Mouse (Mus musculus) common myeloid progenitor, adult 5-6 weeks (primary cell): ENCODE measurements around the gene Ear10. TPM values are rescaled to one million over a fixed set of nuclear protein-coding genes. Genes with fewer than 3 reads are reported as not detected.
"Not testable (repeated sequence)": the region's sequence is repeated elsewhere in the genome, so short reads cannot be mapped to it uniquely, and the experiment has no call there.

ENCODE experiments used
- ATAC-seq: replicated peaks from 2 replicates; pipeline ENCODE4 v1.8.0; 2016; ENCODE audit warnings: low read depth, mild to moderate bottlenecking, moderate TSS enrichment, inconsistent platforms; ENCODE audit not compliant: poor library complexity, severe bottlenecking
- total RNA-seq: library from RNA; stranded (forward); fragments of 200-1000, 187-1606 nt; gene quantifications from 2 replicates; pipeline ENCODE4 v1.2.3, GENCODE M21; 2017

Gene Ear10
- not detected in 2 replicates for total RNA-seq

GRCm38 (mm10) chr14:43923459-43923858 lies at the start of gene Ear10:
Ear10 (minus strand) TSS chr14:43923559.
- ATAC-seq: not testable (repeated sequence)

- ATAC-seq: not testable (repeated sequence)
Measured at GRCm38 (mm10) chr14:43956769-43957168, 33.4 kb upstream of the Ear10 start, which contains the start of gene Ang5. Ang5 (plus strand) TSS chr14:43957069.

GRCm38 (mm10) chr14:43955074-43955473 lies 31.7 kb upstream of the Ear10 start:
- peak; percentile 68 for ATAC-seq

- ATAC-seq: peak; percentile 85
Measured at GRCm38 (mm10) chr14:43953382-43953781, 30.0 kb upstream of the Ear10 start.

- ATAC-seq: not testable (repeated sequence)
Measured at GRCm38 (mm10) chr14:43933399-43933798, 10.0 kb upstream of the Ear10 start.

- ATAC-seq: peak; percentile 83
Measured at GRCm38 (mm10) chr14:43932991-43933390, 9.6 kb upstream of the Ear10 start.

- ATAC-seq: peak; percentile 64; the same call in 1 of the 2 replicates
Measured at GRCm38 (mm10) chr14:43925404-43925950, 2.1 kb upstream of the Ear10 start.

- ATAC-seq: peak; percentile 93
Measured at GRCm38 (mm10) chr14:43924688-43925403, 1.5 kb upstream of the Ear10 start, which contains the start of gene Gm8113. Gm8113 (plus strand) TSS chr14:43925390.

- peak; percentile 68 for ATAC-seq
Measured at GRCm38 (mm10) chr14:43918214-43918613, 5.1 kb downstream of the Ear10 start.

- not testable (repeated sequence) for ATAC-seq
Measured at GRCm38 (mm10) chr14:43898577-43898976, 24.8 kb downstream of the Ear10 start.

- not testable (repeated sequence) for ATAC-seq
Measured at GRCm38 (mm10) chr14:43895357-43895756, 28.0 kb downstream of the Ear10 start.

- peak; percentile 74 for ATAC-seq
Measured at GRCm38 (mm10) chr14:43891288-43891687, 32.1 kb downstream of the Ear10 start.

- ATAC-seq: peak; percentile 59; the same call in 1 of the 2 replicates
Measured at GRCm38 (mm10) chr14:43886235-43886634, 37.1 kb downstream of the Ear10 start.

- ATAC-seq: not testable (repeated sequence)
Measured at GRCm38 (mm10) chr14:43879966-43880545, 43.3 kb downstream of the Ear10 start.

- peak; percentile 87 for ATAC-seq
Measured at GRCm38 (mm10) chr14:43877789-43878188, 45.6 kb downstream of the Ear10 start.

GRCm38 (mm10) chr14:43875417-43875816 lies 47.9 kb downstream of the Ear10 start, which contains the start of gene Ear1:
Ear1 (minus strand) TSS chr14:43875517.
- ATAC-seq: not testable (repeated sequence)

- ATAC-seq: not testable (repeated sequence)
Measured at GRCm38 (mm10) chr14:43874862-43875261, 48.5 kb downstream of the Ear10 start.
